ENCODE assay signal across 23 mouse cellular contexts in the genomic region with DNA sequence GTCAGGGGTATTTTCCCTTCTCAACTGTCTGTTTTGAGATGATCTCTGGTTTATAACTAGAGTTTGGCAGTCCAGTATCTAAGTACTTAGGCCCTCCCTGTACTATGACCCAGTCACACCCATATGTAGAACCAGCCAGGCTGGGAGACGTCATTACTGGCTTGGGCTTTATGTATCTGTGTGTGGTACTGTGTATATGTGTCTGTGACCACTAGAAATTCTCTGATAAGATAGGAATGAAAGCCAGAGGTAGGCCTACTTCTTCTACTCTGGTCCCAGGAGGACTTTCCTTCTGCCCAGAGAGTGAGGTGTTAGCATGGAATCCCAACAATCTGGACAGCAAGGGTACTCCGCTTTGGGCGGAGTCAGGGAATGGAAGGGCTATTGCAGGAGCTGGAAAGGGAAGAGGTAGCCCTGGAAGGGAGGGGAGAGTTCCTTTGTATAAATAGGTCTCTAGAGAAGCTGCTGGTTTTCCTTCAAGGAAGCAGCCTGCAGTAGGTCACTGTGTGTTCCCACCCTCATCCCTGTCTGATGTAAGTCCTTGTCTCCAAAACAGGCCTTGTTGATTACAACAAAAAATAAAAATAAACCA. TPM values are rescaled to one million over a fixed set of nuclear protein-coding genes. Genes with fewer than 3 reads are reported as not detected.
DNase-seq lines count a peak whose midpoint lies in the region; ATAC-seq and TF ChIP-seq lines count a peak whose summit lies in the region.
"Had no signal": no experiment of that assay in that cellular context is flagged by ENCODE, and none has a peak within 500 bp of the region (broad histone marks: within the 10 kb centered on the region; RNA-seq: fewer than 3 reads in every experiment).

No protein-coding gene starts in this region.

- WGBS in heart, embryonic 14.5 days = 35% methylated on average over 3 of the region's 3 CpGs
- 43% methylated on average over 3 of the region's 3 CpGs for WGBS in heart, embryonic 10.5 days
- 26% methylated on average over 3 of the region's 3 CpGs for WGBS in heart, embryonic 15.5 days
- WGBS in lung, adult 2 months = 68% methylated on average over 3 of the region's 3 CpGs
- 56% methylated on average over 3 of the region's 3 CpGs for WGBS in stomach, postnatal 0 days
- 87% methylated on average over 3 of the region's 3 CpGs for WGBS in kidney, embryonic 14.5 days

- no peak for TF ChIP-seq POLR2A in lung, adult 2 months (IDR thresholded peaks at IDR 0.05; ENCODE audit: borderline replicate concordance, extremely low read depth, low read depth, low read length)

- no peak for DNase-seq in heart, embryonic 10.5 days (ENCODE audit: low spot score)
- DNase-seq in lung, adult 2 months = peak; percentile 10
- DNase-seq in stomach, postnatal 0 days (ENCODE audit: low spot score) = peak; percentile 24
- DNase-seq in embryo, embryonic 9.5 days (ENCODE audit: extremely low spot score) = no peak
- no peak for DNase-seq in thymus, postnatal 14 days
- DNase-seq: adrenal gland, adult 8-10 months; cerebellum, adult 18-20 months; cerebellum, postnatal 36 days; kidney, adult 9 months; lung, embryonic 14.5 days; retina, postnatal 1 day; spleen, adult 18-20 months; thymus, postnatal 36 days had no signal

- H3K27me3 ChIP-seq in heart, embryonic 14.5 days (ENCODE audit: control insufficient read depth, insufficient read depth, low read length) = no peaks in the 10 kb centered on the region
- no peaks in the 10 kb centered on the region; the same call in 1 of the 2 replicates for H3K27me3 ChIP-seq in heart, embryonic 10.5 days (ENCODE audit: insufficient read depth, poor library complexity, severe bottlenecking)
- H3K27me3 ChIP-seq in heart, embryonic 15.5 days = no peaks in the 10 kb centered on the region
- H3K27me3 ChIP-seq in stomach, postnatal 0 days (ENCODE audit: control insufficient read depth, insufficient read depth, low read length) = no peaks in the 10 kb centered on the region
- H3K27me3 ChIP-seq in kidney, embryonic 14.5 days (ENCODE audit: control insufficient read depth, insufficient read depth, low read length) = no peaks in the 10 kb centered on the region

- H3K4me2 ChIP-seq in heart, embryonic 14.5 days (ENCODE audit: low read length) = no peak overlapping the region
- H3K4me2 ChIP-seq in heart, embryonic 15.5 days = no peak overlapping the region
- H3K4me2 ChIP-seq in stomach, postnatal 0 days (replicated peaks; ENCODE audit: low read depth) = no peak overlapping the region
- H3K4me2 ChIP-seq in kidney, embryonic 14.5 days (replicated peaks; ENCODE audit: low read depth, low read length) = no peak overlapping the region
- H3K4me2 ChIP-seq: lung, embryonic 14.5 days had no signal

- H3K9ac ChIP-seq in heart, embryonic 14.5 days (ENCODE audit: low read length) = no peak overlapping the region
- H3K9ac ChIP-seq in heart, embryonic 15.5 days = no peak overlapping the region
- no peak overlapping the region for H3K9ac ChIP-seq in stomach, postnatal 0 days (ENCODE audit: low read length)
- no peak overlapping the region for H3K9ac ChIP-seq in kidney, embryonic 14.5 days (ENCODE audit: low read depth, low read length)
- H3K9ac ChIP-seq: lung, embryonic 14.5 days had no signal

- H3K4me3 ChIP-seq in heart, embryonic 14.5 days (ENCODE audit: control insufficient read depth in 1 of 2, insufficient read depth in 1 of 2, low read depth in 1 of 2, low read length in 2 of 2) = no peak overlapping the region
- no peak overlapping the region for H3K4me3 ChIP-seq in heart, embryonic 10.5 days
- no peak overlapping the region for H3K4me3 ChIP-seq in heart, embryonic 15.5 days
- H3K4me3 ChIP-seq in lung, adult 2 months (replicated peaks; ENCODE audit: extremely low read depth, low read depth, low read length) = no peak overlapping the region
- no peak overlapping the region for H3K4me3 ChIP-seq in stomach, postnatal 0 days (ENCODE audit: low read depth, low read length)
- no peak overlapping the region for H3K4me3 ChIP-seq in kidney, embryonic 14.5 days (ENCODE audit: low read length)
- H3K4me3 ChIP-seq: erythroblast, embryonic 14.5 days; megakaryocyte, embryonic 14.5 days had no signal

- no peak for TF ChIP-seq EP300 in stomach, postnatal 0 days (optimal IDR thresholded peaks at IDR 0.05)

- no peak for ATAC-seq in heart, embryonic 14.5 days (ENCODE audit: insufficient number of reproducible peaks, insufficient read depth, low FRiP score, low read depth)
- no peak for ATAC-seq in heart, embryonic 15.5 days (replicated peaks; ENCODE audit: insufficient number of reproducible peaks, insufficient read depth, low FRiP score, low read depth)
- ATAC-seq in stomach, postnatal 0 days (ENCODE audit: low FRiP score, low TSS enrichment) = peak; percentile 87
- ATAC-seq in kidney, embryonic 14.5 days (ENCODE audit: low FRiP score, low TSS enrichment) = no peak
- ATAC-seq: CD4-positive, CD25-positive, alpha-beta regulatory T cell, adult 4 months; forebrain, embryonic 16.5 days; hindbrain, embryonic 16.5 days; midbrain, embryonic 16.5 days had no signal

- H3K4me1 ChIP-seq in heart, embryonic 14.5 days (ENCODE audit: control insufficient read depth in 2 of 2, insufficient read depth in 2 of 2, low read length in 2 of 2) = peaks cover under 1 to 1% of the 10 kb centered on the region in 2 experiments; a peak in 1 of 4 replicates
- peaks cover 5% of the 10 kb centered on the region; the same call in 1 of the 2 replicates for H3K4me1 ChIP-seq in heart, embryonic 10.5 days
- peaks cover 4% of the 10 kb centered on the region; the same call in 1 of the 2 replicates for H3K4me1 ChIP-seq in heart, embryonic 15.5 days (replicated peaks)
- peaks cover 2% of the 10 kb centered on the region; the same call in 1 of the 2 replicates for H3K4me1 ChIP-seq in lung, adult 2 months (ENCODE audit: control insufficient read depth, insufficient read depth, low read length)
- no peaks in the 10 kb centered on the region for H3K4me1 ChIP-seq in stomach, postnatal 0 days (replicated peaks; ENCODE audit: control insufficient read depth, insufficient read depth)
- no peaks in the 10 kb centered on the region for H3K4me1 ChIP-seq in kidney, embryonic 14.5 days (ENCODE audit: control insufficient read depth, insufficient read depth, low read length)

- no peaks in the 10 kb centered on the region for H3K9me3 ChIP-seq in heart, embryonic 14.5 days (ENCODE audit: control insufficient read depth, low read length)
- H3K9me3 ChIP-seq in heart, embryonic 10.5 days = no peaks in the 10 kb centered on the region
- H3K9me3 ChIP-seq in heart, embryonic 15.5 days (replicated peaks) = no peaks in the 10 kb centered on the region
- H3K9me3 ChIP-seq in stomach, postnatal 0 days (ENCODE audit: control insufficient read depth, low read length) = no peaks in the 10 kb centered on the region
- no peaks in the 10 kb centered on the region for H3K9me3 ChIP-seq in kidney, embryonic 14.5 days (ENCODE audit: control insufficient read depth, low read length)
- H3K9me3 ChIP-seq: G1E had no signal

- peak overlapping the region; percentile 41 to 47; a peak in 2 of 4 replicates for H3K27ac ChIP-seq in heart, embryonic 14.5 days (replicated peaks in 1 of 2; ENCODE audit: control insufficient read depth in 1 of 2, insufficient read depth in 1 of 2, low read depth in 2 of 2, low read length in 2 of 2)
- H3K27ac ChIP-seq in heart, embryonic 10.5 days = no peak overlapping the region
- H3K27ac ChIP-seq in heart, embryonic 15.5 days = peak overlapping the region; percentile 24; the same call in 1 of the 2 replicates
- H3K27ac ChIP-seq in stomach, postnatal 0 days (replicated peaks) = no peak overlapping the region
- no peak overlapping the region for H3K27ac ChIP-seq in kidney, embryonic 14.5 days (ENCODE audit: low read depth, low read length)

- no peak for TF ChIP-seq CTCF in lung, adult 2 months (IDR thresholded peaks at IDR 0.05; ENCODE audit: insufficient read depth, low read length)
- TF ChIP-seq CTCF in stomach, postnatal 0 days (IDR thresholded peaks at IDR 0.05; ENCODE audit: low read depth) = no peak

- H3K36me3 ChIP-seq in heart, embryonic 14.5 days (ENCODE audit: control insufficient read depth, insufficient read depth, low read length) = no peaks in the 10 kb centered on the region
- H3K36me3 ChIP-seq in heart, embryonic 10.5 days = 0 out of 2 replicates have a peak, but pooled peaks cover 3% of the 10 kb centered on the region
- no peaks in the 10 kb centered on the region for H3K36me3 ChIP-seq in heart, embryonic 15.5 days
- H3K36me3 ChIP-seq in stomach, postnatal 0 days (ENCODE audit: control insufficient read depth, insufficient read depth, low read length) = no peaks in the 10 kb centered on the region
- no peaks in the 10 kb centered on the region for H3K36me3 ChIP-seq in kidney, embryonic 14.5 days (ENCODE audit: control insufficient read depth, insufficient read depth, low read length)
- H3K36me3 ChIP-seq: G1E had no signal

RNA-seq across cellular contexts. Expression of gene Elf4, which starts 4.5 kb away (rescaled TPM):
- polyA plus RNA-seq in heart, embryonic 14.5 days (2014; fragmentation: Nextera tagmentation; extraction: Ambion mirVana) = 15.3 TPM in 2 replicates
- 9.9 and 15.7 TPM in 2 replicates for polyA plus RNA-seq in heart, embryonic 10.5 days (2016; fragmentation: Nextera tagmentation; extraction: Ambion mirVana)
- polyA plus RNA-seq in heart, embryonic 15.5 days (2015; fragmentation: Nextera tagmentation; extraction: Ambion mirVana) = 8.4 and 11.2 TPM in 2 replicates
- polyA plus RNA-seq in lung, adult 2 months (2012; rRNA removed) = 15.9 and 16.8 TPM in 2 replicates
- 4.1 and 4.5 TPM in 2 replicates for polyA plus RNA-seq in stomach, postnatal 0 days (2015; fragmentation: Nextera tagmentation; extraction: Ambion mirVana)
- 4.1 and 8.3 TPM in 2 replicates for polyA plus RNA-seq in kidney, embryonic 14.5 days (2014; fragmentation: Nextera tagmentation; extraction: Ambion mirVana)

RNA-seq across cellular contexts. Expression of gene Aifm1, which starts 45.9 kb away (rescaled TPM):
- 95.3 and 98.4 TPM in 2 replicates for polyA plus RNA-seq in heart, embryonic 14.5 days (2014; fragmentation: Nextera tagmentation; extraction: Ambion mirVana)
- polyA plus RNA-seq in heart, embryonic 10.5 days (2016; fragmentation: Nextera tagmentation; extraction: Ambion mirVana) = 108 and 118 TPM in 2 replicates
- 102 and 115 TPM in 2 replicates for polyA plus RNA-seq in heart, embryonic 15.5 days (2015; fragmentation: Nextera tagmentation; extraction: Ambion mirVana)
- 4.3 and 10.6 TPM in 2 replicates for polyA plus RNA-seq in lung, adult 2 months (2012; rRNA removed)
- polyA plus RNA-seq in stomach, postnatal 0 days (2015; fragmentation: Nextera tagmentation; extraction: Ambion mirVana) = 45.9 TPM in 2 replicates
- 70.1 and 72.8 TPM in 2 replicates for polyA plus RNA-seq in kidney, embryonic 14.5 days (2014; fragmentation: Nextera tagmentation; extraction: Ambion mirVana)

RNA-seq across cellular contexts. Expression of gene Rab33a, which starts 51.6 kb away (rescaled TPM):
- 6.1 and 6.7 TPM in 2 replicates for polyA plus RNA-seq in heart, embryonic 14.5 days (2014; fragmentation: Nextera tagmentation; extraction: Ambion mirVana)
- polyA plus RNA-seq in heart, embryonic 10.5 days (2016; fragmentation: Nextera tagmentation; extraction: Ambion mirVana) = 7.8 and 8.0 TPM in 2 replicates
- 4.9 and 5.0 TPM in 2 replicates for polyA plus RNA-seq in heart, embryonic 15.5 days (2015; fragmentation: Nextera tagmentation; extraction: Ambion mirVana)
- 0.61 and 0.83 TPM in 2 replicates for polyA plus RNA-seq in lung, adult 2 months (2012; rRNA removed)
- 2.4 and 2.5 TPM in 2 replicates for polyA plus RNA-seq in stomach, postnatal 0 days (2015; fragmentation: Nextera tagmentation; extraction: Ambion mirVana)
- 2.4 and 4.1 TPM in 2 replicates for polyA plus RNA-seq in kidney, embryonic 14.5 days (2014; fragmentation: Nextera tagmentation; extraction: Ambion mirVana)
- polyA plus RNA-seq: erythroblast, embryonic 14.5 days had no signal

Comparison
In these comparisons a context has a peak if more than half of its experiments do, and no peak if none do; other contexts are left out.
1. H3K27ac ChIP-seq: peak in heart, embryonic 14.5 days (2 of 2) and heart, embryonic 15.5 days (single experiment); none in heart, embryonic 10.5 days (single experiment), stomach, postnatal 0 days (single experiment) and kidney, embryonic 14.5 days (single experiment).
2. DNase-seq: peak in lung, adult 2 months (single experiment) and stomach, postnatal 0 days (single experiment); none in heart, embryonic 10.5 days (single experiment), embryo, embryonic 9.5 days (single experiment) and thymus, postnatal 14 days (single experiment).